8 mouse cellular contexts compared by ENCODE assay signal in the genomic region with DNA sequence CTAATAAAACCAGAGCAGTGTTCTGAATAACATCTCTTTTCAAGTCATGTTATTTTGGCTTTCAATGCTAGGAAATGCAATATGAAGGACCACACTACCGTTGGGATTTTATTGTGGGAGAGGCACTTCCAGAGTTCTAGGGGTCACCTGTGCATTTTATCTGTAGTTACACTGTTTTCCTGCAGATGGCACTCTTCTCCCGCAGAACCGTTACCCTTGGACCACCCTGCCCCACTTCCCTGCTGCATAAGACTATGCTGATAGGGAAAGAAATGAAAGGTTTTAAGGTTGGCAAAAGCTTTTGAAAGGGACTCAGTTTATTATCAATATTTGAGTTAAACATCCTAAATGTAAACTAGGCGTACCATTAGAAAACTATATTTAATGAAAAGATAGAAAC. TPM values are rescaled to one million over a fixed set of nuclear protein-coding genes. Genes with fewer than 3 reads are reported as not detected.
A peak's percentile ranks its signal among the peaks of the same experiment; 100 is the strongest.
DNase-seq lines count a peak whose midpoint lies in the region; ATAC-seq and TF ChIP-seq lines count a peak whose summit lies in the region.

No protein-coding gene starts in this region.

- H3K4me1 ChIP-seq in bone marrow macrophage, adult 2 months (ENCODE audit: control insufficient read depth, insufficient read depth, low read length), result no peaks in the 10 kb centered on the region
- no peaks in the 10 kb centered on the region for H3K4me1 ChIP-seq in forebrain, embryonic 13.5 days
- H3K4me1 ChIP-seq in midbrain, embryonic 10.5 days, result no peaks in the 10 kb centered on the region
- H3K4me1 ChIP-seq in stomach, postnatal 0 days (replicated peaks; ENCODE audit: control insufficient read depth, insufficient read depth), result no peaks in the 10 kb centered on the region

- DNase-seq in gastrocnemius, adult 2 months, result peak; percentile 36
- no peak for DNase-seq in gastrocnemius, postnatal 36 days
- peak; percentile 59 for DNase-seq in A20 (ENCODE audit: low read depth, low spot score)
- DNase-seq in kidney, postnatal 10 days, result peak; percentile 56
- DNase-seq in midbrain, embryonic 10.5 days (ENCODE audit: low spot score), result peak; percentile 46
- no peak for DNase-seq in stomach, postnatal 0 days (ENCODE audit: low spot score)

- TF ChIP-seq CTCF in gastrocnemius, adult 2 months (IDR thresholded peaks at IDR 0.05), result peak; percentile 80
- peak; percentile 88 for TF ChIP-seq CTCF in bone marrow macrophage, adult 2 months (IDR thresholded peaks at IDR 0.05; ENCODE audit: low read depth, low read length)
- peak; percentile 88 for TF ChIP-seq CTCF in stomach, postnatal 0 days (IDR thresholded peaks at IDR 0.05; ENCODE audit: low read depth)

- no peak overlapping the region for H3K27ac ChIP-seq in gastrocnemius, adult 2 months
- H3K27ac ChIP-seq in bone marrow macrophage, adult 2 months (ENCODE audit: insufficient read depth, low read depth, low read length), result no peak overlapping the region
- no peak overlapping the region for H3K27ac ChIP-seq in forebrain, embryonic 13.5 days
- H3K27ac ChIP-seq in midbrain, embryonic 10.5 days (replicated peaks), result no peak overlapping the region
- H3K27ac ChIP-seq in stomach, postnatal 0 days (replicated peaks), result no peak overlapping the region

- no peaks in the 10 kb centered on the region for H3K9me3 ChIP-seq in forebrain, embryonic 13.5 days (replicated peaks)
- no peaks in the 10 kb centered on the region for H3K9me3 ChIP-seq in midbrain, embryonic 10.5 days (replicated peaks)
- no peaks in the 10 kb centered on the region for H3K9me3 ChIP-seq in stomach, postnatal 0 days (ENCODE audit: control insufficient read depth, low read length)

- TF ChIP-seq EP300 in stomach, postnatal 0 days (optimal IDR thresholded peaks at IDR 0.05), result no peak

- peak; percentile 84 for ATAC-seq in forebrain, embryonic 13.5 days
- no peak for ATAC-seq in stomach, postnatal 0 days (ENCODE audit: low FRiP score, low TSS enrichment)

- H3K36me3 ChIP-seq in forebrain, embryonic 13.5 days (ENCODE audit: poor library complexity, severe bottlenecking), result no peaks in the 10 kb centered on the region
- H3K36me3 ChIP-seq in midbrain, embryonic 10.5 days, result no peaks in the 10 kb centered on the region
- no peaks in the 10 kb centered on the region for H3K36me3 ChIP-seq in stomach, postnatal 0 days (ENCODE audit: control insufficient read depth, insufficient read depth, low read length)

- H3K4me2 ChIP-seq in forebrain, embryonic 13.5 days, result no peak overlapping the region
- H3K4me2 ChIP-seq in stomach, postnatal 0 days (replicated peaks; ENCODE audit: low read depth), result no peak overlapping the region

- intact Hi-C loops in gastrocnemius, adult 2 months (cut with DNase I), result loop anchor here (2.0 to 10.0 kb wide), 3 partner anchors 1059 to 1739 kb away; partner anchors contain the start of gene Cfap299
- intact Hi-C loops in gastrocnemius, postnatal 36 days (cut with DNase I), result loop anchor here (5.0 to 10.0 kb wide), 3 partner anchors 1056 to 1749 kb away; partner anchors contain the start of gene Cfap299

- 22% methylated on average over 4 of the region's 4 CpGs for WGBS in forebrain, embryonic 13.5 days
- 19% methylated on average over 4 of the region's 4 CpGs for WGBS in midbrain, embryonic 10.5 days
- 19% methylated on average over 4 of the region's 4 CpGs for WGBS in stomach, postnatal 0 days

- no peak overlapping the region for H3K9ac ChIP-seq in forebrain, embryonic 13.5 days
- no peak overlapping the region for H3K9ac ChIP-seq in stomach, postnatal 0 days (ENCODE audit: low read length)

- TF ChIP-seq POLR2A in bone marrow macrophage, adult 2 months (IDR thresholded peaks at IDR 0.05; ENCODE audit: borderline replicate concordance, low read depth, low read length), result no peak

- H3K4me3 ChIP-seq in gastrocnemius, adult 2 months, result no peak overlapping the region
- no peak overlapping the region for H3K4me3 ChIP-seq in bone marrow macrophage, adult 2 months (ENCODE audit: insufficient read depth, low read length)
- H3K4me3 ChIP-seq in forebrain, embryonic 13.5 days, result no peak overlapping the region
- H3K4me3 ChIP-seq in midbrain, embryonic 10.5 days, result no peak overlapping the region
- no peak overlapping the region for H3K4me3 ChIP-seq in stomach, postnatal 0 days (ENCODE audit: low read depth, low read length)

- H3K27me3 ChIP-seq in forebrain, embryonic 13.5 days, result 0 out of 2 replicates have a peak, but pooled peaks cover 3% of the 10 kb centered on the region
- peaks cover 16% of the 10 kb centered on the region; the same call in 1 of the 2 replicates for H3K27me3 ChIP-seq in midbrain, embryonic 10.5 days (ENCODE audit: low read depth, poor library complexity, severe bottlenecking)
- no peaks in the 10 kb centered on the region for H3K27me3 ChIP-seq in stomach, postnatal 0 days (ENCODE audit: control insufficient read depth, insufficient read depth, low read length)

RNA-seq across cellular contexts. Expression of gene Paqr3, which starts 14.6 kb away (rescaled TPM):
- 1 to 10 TPM; 1.8 to 3.3 TPM for total RNA-seq in gastrocnemius, adult 2 months (2021)
- total RNA-seq in gastrocnemius, postnatal 36 days (2021), result 1 to 10 TPM; 3.6 to 3.7 TPM
- 2.4 and 3.5 TPM in 2 replicates for polyA plus RNA-seq in bone marrow macrophage, adult 2 months (2012; ENCODE audit: insufficient read depth, insufficient read length, missing spikeins)
- polyA plus RNA-seq in forebrain, embryonic 13.5 days (2015; fragmentation: Nextera tagmentation; extraction: Ambion mirVana), result 17.1 and 19.0 TPM in 2 replicates
- 8.4 and 9.3 TPM in 2 replicates for polyA plus RNA-seq in midbrain, embryonic 10.5 days (2016; fragmentation: Nextera tagmentation; extraction: Ambion mirVana)
- 1.2 and 1.4 TPM in 2 replicates for polyA plus RNA-seq in stomach, postnatal 0 days (2015; fragmentation: Nextera tagmentation; extraction: Ambion mirVana)

Comparison
In these comparisons a context has a peak if more than half of its experiments do, and no peak if none do; other contexts are left out.
1. DNase-seq: peak in gastrocnemius, adult 2 months (single experiment), A20 (single experiment), kidney, postnatal 10 days (single experiment) and midbrain, embryonic 10.5 days (single experiment); none in gastrocnemius, postnatal 36 days (0 of 2) and stomach, postnatal 0 days (single experiment).
2. Peak in every context shown above with its lines, with median percentiles within 50 percentile points of each other: CTCF ChIP-seq.